Mouse (Mus musculus) adrenal gland, adult (tissue): ENCODE measurements around the gene Ola1.

Experiments
- DNase-seq, 2 experiments: peaks; one replicate each; pipeline ENCODE4 v3.0.0; 2022 to 2023; ENCODE audit warnings: low spot score in 1 of 2; ENCODE audit not compliant: inconsistent age in 2 of 2

Gene Ola1

DNA sequence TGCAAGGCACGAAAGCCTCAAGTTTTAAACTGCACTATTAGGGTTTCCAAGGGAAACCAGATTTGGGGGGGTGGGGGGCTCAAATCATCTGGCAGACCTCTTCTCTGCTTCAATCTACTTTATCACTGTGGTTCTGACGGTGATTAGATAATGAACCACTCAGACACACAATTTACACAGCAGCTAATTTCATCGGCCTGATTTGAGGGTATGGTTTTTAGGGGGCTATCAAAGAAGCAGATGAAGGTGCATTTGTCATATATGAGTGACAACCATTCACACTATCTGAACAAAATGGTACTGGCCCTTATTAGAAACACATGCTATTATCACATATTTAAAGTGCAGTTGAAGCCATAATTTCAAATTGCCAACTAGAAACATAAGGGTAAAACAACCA lies 61.5 kb downstream of the Ola1 start:
- DNase-seq = no peak

- no peak for DNase-seq
These were observed 68.2 kb downstream of the Ola1 start for GRCm38 (mm10) chr2:73150526-73150925.

DNA sequence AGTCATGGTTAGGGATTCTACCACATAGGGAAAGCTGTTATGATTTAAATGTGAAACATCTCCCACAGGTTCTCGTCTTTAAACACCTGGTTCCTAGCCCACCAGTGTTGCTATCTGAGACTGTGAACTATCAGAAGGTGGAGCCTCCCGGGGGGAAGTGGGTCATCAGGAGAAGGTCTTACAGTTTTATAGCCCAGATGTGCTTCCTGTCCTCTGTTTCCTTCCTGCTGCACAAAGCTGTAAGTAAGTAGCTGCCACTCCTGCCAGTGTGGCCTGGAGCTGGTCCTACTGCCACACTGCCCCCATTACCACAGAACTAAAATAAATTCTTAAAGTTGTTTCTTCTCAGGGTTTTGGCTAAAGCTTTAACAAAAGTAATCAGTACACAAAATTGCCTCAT lies 72.6 kb downstream of the Ola1 start:
- no peak for DNase-seq

GRCm38 (mm10) chr2:73143732-73144131 lies 75.0 kb downstream of the Ola1 start:
- DNase-seq = no peak

GRCm38 (mm10) chr2:73142832-73143470 lies 75.8 kb downstream of the Ola1 start:
- no peak for DNase-seq

GRCm38 (mm10) chr2:73132897-73133296 lies 85.8 kb downstream of the Ola1 start:
- no peak for DNase-seq

DNA sequence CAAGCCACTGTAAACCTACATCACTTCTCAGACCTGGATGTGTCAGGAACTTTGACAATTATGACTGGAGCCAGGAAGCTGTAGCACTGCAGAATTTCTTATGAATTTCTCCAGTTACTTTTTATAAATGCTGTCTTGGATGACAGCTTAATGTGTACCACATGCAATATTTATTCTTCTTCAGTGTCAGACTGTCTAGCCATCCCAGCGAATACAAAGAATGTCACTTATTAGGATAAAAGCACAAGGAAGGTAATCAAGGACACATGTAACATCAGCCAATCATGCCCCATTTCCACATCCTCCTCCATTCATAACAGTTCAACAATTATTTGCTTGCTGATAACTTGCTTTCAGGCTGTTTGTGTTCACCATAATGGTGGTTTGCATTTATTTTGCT lies 91.0 kb downstream of the Ola1 start:
- DNase-seq = no peak

- DNase-seq = no peak
These were observed 99.9 kb downstream of the Ola1 start for GRCm38 (mm10) chr2:73118781-73119180.

DNA sequence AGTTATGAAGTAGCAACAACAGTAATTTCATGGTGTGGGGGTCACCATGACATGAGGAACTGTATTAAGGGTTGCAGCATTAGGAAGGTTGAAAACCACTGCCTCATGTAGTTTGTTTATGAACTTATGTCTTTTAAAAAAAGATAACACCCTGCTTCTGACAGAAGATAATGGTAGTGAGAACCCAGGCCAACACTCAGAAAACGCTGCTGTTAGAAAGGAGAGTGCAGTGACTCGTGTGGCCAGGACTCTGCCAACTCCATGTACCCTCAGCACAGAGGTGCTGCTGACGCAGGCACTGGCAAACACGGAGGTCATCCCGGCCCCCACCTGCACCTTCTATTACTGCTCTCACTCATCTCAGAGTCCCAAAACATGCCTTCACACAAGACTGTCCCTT lies 111.6 kb downstream of the Ola1 start:
- no peak for DNase-seq

DNA sequence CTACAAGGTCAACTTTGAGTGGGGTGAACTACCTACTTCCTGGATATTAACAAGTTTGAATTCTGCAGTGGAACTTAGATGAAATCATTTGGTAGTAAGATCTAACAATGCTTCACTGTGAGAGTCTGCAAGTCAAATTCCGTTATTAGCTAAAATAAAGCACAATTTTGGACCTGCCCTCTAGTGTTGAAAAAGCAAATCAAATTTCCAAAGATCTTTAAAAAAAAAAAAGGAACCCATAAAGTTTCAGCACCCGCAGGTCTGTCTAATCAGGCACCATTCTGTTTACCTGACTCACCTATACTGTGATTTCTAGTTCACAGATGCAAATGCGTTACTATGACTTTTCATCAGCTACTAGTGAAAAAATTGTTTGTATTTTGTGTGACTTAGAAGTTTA lies 122.2 kb downstream of the Ola1 start:
- DNase-seq = no peak

DNA sequence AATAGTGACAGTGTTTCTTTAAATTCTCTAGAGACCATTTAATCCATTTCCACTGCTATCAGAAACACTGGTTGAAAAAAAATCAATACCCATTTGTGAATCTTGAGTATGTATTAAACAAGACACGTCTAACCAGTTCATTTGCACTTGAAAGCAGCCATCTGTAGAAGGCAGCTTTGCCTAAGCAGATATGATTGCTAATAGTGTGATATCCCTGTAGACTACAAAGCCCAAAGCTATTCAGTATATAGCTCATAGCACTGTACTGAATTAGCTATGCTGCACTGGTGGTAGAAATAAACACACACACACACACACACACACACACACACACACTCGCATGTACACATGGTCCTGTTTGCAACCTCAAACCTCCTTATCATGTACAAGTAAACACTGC lies 123.4 kb downstream of the Ola1 start:
- no peak for DNase-seq

DNA sequence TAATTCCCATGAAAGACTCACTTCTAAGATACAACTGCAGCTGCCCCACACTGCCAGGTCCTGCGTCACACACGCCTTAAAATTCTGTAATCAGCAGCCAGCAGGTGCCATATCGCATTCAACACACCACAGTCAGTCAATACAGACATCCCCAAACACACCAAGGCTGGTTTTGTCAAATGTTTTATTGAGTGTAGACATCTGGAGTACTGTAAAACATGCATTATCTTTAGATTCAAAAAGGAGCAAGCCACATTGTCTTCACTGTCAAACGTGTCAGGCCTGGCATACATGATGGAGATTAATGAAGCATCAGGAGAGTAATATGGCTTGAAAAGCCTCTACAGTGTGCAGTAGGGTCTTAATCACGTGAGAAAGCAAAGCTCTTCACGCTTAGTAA lies 125.7 kb downstream of the Ola1 start:
- no peak for DNase-seq

DNA sequence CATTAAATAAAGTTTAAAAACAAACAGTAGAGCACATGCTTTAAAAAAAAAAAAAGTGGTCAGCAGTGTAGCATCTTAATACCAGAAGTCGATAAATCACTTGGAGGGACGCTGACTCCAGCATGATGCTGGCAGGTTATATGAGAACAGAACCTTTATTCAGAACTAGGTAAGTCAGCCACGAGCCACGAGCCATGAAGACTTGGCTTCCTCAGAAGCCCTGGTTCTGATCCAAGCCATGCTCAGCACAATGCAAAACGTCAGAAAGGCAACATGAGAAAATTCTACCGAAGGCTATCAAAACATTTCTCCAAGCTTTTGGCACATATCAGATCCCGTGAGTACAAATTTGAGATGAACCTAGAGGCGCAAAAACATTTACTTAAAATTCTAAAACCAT lies 127.4 kb downstream of the Ola1 start:
- DNase-seq = no peak

- no peak for DNase-seq
These were observed 131.1 kb downstream of the Ola1 start for GRCm38 (mm10) chr2:73087641-73088040.

DNA sequence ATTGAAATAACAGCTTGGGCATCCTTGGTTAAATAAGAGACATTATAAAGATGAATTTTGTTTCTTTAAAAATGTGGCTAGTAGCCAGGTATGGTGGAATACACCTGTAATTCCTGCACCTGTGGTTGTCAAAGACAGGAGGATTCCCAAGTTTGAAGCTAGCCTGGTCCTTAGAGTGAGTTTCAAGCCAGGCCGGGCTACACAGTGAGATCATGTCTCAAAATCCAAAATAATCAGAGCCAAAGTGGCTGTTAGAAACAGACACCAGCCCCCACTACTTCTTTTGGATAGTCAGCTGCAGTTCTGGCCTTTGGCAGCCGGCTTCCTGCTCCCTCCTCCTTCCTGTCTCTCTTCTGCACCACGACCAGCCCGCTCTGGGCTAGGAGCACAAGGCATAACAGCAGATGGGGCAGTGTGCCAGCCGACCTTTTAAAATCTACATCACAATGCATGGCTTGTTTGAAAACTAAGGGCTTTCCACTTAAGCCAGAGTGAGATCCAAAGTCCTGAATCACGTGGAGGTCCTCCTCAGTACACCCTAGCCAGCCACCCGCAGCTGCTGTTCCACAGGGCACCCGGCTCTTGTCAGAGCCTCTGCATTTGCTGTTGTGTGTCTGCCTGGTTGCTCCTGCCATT lies 132.9 kb downstream of the Ola1 start:
- no peak for DNase-seq

DNA sequence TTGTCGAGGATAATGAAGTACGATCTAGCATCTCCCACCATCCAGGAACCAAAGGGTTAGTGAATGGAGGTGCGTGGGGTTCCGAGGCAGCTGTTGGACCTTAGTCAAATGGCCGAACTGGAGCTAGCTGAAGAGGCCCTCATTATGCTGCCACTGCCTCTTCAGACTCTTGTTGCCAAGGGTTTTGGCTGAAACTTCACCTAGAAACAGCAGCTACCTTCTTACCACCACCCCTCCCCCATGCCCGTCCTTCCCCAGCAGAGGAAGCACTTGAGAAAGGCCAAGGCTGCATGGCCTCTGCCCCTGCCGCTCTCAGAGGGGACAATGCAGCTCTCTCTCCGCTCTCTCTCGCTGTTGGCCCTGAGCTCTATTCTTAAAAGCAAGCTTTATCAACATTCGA lies 136.2 kb downstream of the Ola1 start:
- DNase-seq = no peak

GRCm38 (mm10) chr2:73081861-73082260 lies 136.9 kb downstream of the Ola1 start:
- no peak for DNase-seq

- no peak for DNase-seq
These were observed 138.6 kb downstream of the Ola1 start for GRCm38 (mm10) chr2:73080084-73080483.

- no peak for DNase-seq
These were observed 139.4 kb downstream of the Ola1 start for GRCm38 (mm10) chr2:73079311-73079710.

- DNase-seq = no peak
These were observed 144.8 kb downstream of the Ola1 start for GRCm38 (mm10) chr2:73073811-73074472.

GRCm38 (mm10) chr2:73071201-73071600 lies 147.5 kb downstream of the Ola1 start:
- DNase-seq = peak in 1 of 2 experiments; percentile 51

DNA sequence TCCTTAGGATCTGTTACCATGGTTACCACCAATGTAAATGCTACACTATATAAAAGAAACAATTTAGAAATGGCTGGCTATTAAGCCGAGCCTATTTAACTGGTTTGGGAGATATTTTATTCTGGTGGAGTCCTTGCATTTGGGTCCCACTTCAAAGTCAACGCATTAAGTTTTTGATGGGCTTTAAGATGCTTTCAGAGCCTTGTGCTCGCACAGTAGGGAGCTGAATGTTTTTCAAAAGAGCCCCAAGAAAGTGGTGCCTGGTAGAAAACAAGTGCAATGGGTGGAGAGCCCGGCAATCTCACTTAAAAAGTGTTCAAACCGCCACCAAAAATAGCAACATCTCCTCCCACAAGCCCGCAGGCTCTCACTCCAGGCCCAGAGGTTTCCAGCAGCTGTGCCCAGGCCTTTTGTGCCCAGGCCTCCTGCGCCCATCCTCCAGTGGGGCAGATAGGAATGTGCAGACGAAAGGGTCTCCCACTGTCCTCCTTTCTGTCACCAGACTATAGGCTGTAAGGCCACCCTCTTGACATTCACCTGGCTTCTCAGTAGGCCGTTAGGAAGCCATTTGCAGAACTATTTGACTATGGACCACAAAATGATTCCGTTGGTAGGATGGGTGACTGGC lies 148.2 kb downstream of the Ola1 start:
- no peak for DNase-seq
